19 mouse cellular contexts compared by ENCODE assay signal in genomic region chr11:24128880-24129279, GRCm38 (mm10). TPM values are rescaled to one million over a fixed set of nuclear protein-coding genes. Genes with fewer than 3 reads are reported as not detected.
"Had no signal": no experiment of that assay in that cellular context is flagged by ENCODE, and none has a peak within 500 bp of the region (broad histone marks: within the 10 kb centered on the region; RNA-seq: fewer than 3 reads in every experiment).

No protein-coding gene starts in this region.

RNA-seq across cellular contexts. Expression of gene Bcl11a, which starts 51.0 kb away (rescaled TPM):
- polyA plus RNA-seq: myocyte had no signal

RNA-seq across cellular contexts. Expression of gene A830031A19Rik, which starts 54.0 kb away (rescaled TPM):
- total RNA-seq: liver, adult 2 months; megakaryocyte progenitor cell, adult 5-6 weeks had no signal
- polyA plus RNA-seq: liver, adult 2 months; lung, adult 2 months; lung, embryonic 15.5 days; lung, postnatal 0 days; macrophage; midbrain, embryonic 11.5 days; midbrain, embryonic 13.5 days; midbrain, embryonic 16.5 days; myocyte; neural tube, embryonic 11.5 days; neural tube, embryonic 13.5 days; neural tube, embryonic 15.5 days; small intestine, adult 2 months; stomach, embryonic 15.5 days; stomach, postnatal 0 days; testis, adult 2 months; thymus, adult 2 months; urinary bladder, adult 2 months had no signal
